Mouse (Mus musculus) thymus, postnatal 25 days (tissue): ENCODE data around the gene Pwwp2b.

ENCODE experiments used
- DNase-seq: peaks from one replicate; pipeline ENCODE4 v3.0.0; 2022

Pwwp2b gene

DNA sequence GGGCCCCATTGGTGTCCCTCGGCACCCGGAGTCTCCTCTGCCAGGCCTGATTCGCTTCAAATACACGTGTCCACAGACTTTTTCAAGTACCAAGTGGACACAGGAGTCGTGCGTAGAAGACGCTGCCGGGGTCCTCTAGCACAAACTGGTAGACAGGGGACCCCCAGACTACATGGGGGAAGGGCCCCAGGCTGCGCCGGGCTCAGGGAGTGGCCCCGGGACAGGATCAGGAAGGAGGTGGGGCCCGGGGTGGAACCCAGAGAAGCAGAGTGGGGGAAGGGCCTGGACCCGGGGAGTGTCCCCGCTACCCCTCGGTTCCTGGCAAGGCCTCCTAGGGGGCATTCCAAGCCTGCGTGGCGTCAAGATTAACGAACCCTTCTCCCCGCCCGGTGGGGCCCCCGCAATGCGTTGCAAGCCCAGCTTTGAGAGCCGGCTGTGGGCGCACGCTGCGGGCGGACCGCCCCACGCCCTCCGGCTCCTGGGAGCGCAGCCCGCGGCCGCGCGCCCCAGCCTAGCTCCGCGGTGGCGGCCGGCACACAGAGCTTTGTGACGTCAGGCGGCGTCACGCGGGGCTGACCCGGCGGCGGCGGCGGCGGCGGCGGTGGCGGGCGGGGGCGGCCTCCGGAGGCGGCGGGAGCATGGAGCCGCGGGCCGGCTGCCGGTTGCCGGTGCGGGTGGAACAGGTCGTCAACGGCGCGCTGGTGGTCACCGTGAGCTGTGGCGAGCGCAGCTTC lies at the start of gene Pwwp2b:
Gene Pwwp2b (plus strand): TSS at position 602 of the 734 bp plus-strand sequence.
- peak; percentile 78 for DNase-seq

DNA sequence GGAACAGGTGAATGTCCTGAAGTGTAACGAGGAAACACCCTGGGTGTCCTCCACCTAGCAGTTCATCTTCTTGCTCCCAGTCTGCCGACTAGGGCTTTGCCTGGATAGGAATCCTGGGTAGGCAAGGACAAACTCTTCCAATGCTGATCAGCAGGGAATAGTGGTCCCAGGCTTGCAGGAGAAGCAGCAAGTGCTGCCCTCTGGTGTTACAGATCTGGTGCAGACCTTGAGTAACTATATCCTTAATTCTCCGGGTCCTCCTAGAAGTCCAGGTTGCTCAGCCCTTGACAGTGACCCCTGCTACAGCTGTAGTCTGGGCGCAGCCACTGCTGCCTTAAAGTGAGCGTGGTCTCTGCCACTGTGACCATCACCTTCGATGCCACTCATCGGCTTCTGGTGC lies 48.2 kb upstream of the Pwwp2b start:
- DNase-seq: no peak

- DNase-seq: no peak
Measured at GRCm38 (mm10) chr7:139201209-139201608, 47.1 kb upstream of the Pwwp2b start.

DNA sequence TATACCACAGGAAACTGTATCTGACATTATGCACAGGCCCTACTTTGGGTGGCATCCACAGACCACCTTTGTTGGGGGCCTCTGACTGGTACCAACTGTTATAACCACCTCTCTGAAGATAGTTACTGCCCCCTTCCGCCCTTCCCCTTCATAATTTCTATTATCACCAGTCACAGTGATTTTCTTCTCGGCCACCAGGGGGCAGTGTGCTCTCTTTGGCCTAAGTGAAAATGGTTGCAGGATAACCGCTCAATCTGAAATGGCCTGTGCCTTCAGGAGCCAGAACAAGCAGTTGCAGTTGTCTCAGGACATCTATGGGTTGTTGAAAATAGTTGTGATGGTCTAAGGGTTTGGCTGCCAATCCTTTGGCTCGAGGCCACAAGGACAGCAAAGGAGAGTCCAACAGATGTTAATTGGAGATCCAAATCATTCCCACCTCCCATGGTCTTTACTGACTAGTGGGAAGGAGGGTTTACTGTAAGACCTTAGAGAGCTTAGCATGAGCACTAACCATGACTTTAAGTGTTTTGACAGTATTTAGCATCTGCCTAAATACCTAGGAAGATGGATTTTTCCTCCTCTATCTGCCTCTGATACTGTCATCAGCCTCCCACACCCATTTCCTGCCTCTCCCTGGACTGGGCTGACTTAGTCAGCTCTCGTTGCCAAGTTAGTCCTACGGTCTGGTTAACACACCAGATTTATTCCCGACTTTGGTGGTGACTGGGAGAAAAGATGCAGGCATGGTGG lies 40.1 kb upstream of the Pwwp2b start:
- DNase-seq: peak; percentile 57

GRCm38 (mm10) chr7:139208773-139209095 lies 39.5 kb upstream of the Pwwp2b start:
- no peak for DNase-seq

DNA sequence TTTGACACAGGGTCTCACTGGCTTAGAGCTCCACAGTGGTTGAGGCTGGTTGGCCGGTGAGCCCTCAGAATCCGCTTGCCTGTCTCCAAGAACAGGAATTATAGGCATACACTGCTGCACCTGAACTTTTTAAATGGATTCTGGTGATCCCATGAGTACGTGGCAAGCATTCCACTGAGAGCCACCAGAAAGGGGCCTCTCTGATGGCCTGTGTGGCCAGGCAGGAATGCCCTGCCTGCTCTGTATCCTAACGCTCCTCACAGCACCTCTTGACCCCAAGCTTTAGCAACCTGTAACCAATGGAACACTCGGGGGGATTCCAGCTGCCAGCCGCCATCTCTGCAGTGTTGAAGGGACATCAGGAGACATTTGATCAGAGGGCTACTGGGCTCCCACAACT lies 36.5 kb upstream of the Pwwp2b start:
- no peak for DNase-seq

DNA sequence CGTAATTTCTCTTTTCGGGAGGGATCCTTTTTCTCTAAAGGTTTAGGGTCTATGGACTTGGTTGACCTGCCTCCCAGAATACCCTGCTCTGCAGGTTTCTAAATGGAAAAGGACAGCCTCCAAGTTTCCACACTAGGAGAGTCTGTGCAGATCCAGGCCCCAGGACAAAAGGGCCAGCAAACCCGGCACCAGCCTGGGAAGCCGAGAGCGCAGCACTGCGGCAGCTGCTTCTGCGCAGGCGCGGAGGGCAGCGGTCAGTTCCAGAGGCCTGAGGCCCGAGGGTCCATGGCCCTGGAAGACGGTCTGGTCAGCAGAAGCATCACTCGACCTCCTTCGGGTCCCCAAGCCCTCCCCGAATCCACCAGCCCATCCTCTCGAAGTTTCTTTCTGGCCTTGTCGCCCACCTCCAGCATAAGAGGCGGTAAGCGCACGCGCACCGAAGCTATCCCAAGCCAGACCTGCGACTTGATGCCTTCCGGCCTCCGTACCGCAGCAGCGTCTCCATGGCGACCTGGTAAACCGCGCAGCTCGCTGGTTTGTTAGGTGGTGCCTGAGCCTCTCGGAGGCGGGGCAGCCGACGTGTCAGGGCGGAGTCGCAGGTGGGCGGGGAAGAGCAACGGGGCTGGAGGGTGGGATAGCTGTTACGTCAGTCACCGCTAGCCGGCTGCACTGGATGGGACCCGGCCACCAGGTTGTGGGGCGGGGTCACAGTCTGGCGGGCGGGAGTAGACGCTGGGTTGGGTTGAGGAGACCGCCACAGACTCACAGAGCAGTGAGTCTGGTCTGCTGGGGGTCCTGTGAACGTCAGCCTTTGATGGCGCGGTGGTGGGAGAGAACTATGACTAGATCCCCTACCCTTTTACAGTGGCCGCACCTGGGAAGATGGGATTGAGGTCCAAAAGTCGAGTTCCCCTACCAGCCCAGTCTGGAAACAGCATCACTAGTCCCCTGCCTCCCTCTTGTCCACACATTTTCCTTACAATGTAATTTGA lies 35.2 kb upstream of the Pwwp2b start, which contains the start of the genes Lrrc27 and Stk32c:
Gene Lrrc27 (plus strand): TSS at position 235 of the 992 bp plus-strand sequence.
Gene Stk32c (minus strand): TSS at position 554 of the 992 bp plus-strand sequence.
- peak; percentile 98 for DNase-seq

DNA sequence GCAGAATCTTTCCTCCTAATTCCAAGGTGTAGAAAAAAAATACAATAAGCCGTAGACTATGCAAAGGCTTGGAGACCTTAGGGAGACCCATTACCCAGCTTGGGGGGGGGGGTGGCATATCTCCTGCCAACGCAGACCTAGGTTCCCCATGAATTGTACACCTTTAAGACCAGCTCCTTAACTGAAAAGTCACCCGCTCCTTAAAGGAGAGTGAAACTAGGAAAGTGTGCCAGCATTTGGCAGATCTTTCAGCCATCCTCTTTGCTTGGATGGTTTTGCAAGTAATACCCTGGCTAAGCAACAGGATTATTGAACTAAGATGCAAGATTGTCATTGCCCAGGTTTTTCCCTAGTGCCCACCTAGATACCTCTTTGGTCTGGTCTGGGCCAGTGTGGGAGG lies 34.5 kb upstream of the Pwwp2b start:
- DNase-seq: no peak

DNA sequence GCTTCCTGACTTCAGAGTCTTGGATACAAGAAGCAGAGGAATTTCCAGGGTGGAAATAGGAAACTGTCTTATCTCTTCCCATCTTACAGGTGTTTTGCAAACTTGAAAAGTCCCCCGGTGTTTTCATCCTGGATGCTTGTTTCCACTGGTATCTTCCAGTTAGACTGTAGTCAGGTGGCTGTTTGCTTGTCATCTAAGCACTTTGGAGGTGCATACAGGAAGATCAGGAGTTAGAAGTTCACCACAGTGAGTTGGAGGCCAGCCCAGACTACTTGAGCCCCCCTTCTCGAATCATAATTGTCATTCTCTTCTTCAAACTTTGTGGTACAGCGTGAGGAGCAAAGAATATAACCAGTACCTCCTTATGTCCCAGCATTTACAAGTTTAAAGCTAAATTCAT lies 34.1 kb upstream of the Pwwp2b start:
- DNase-seq: no peak

DNA sequence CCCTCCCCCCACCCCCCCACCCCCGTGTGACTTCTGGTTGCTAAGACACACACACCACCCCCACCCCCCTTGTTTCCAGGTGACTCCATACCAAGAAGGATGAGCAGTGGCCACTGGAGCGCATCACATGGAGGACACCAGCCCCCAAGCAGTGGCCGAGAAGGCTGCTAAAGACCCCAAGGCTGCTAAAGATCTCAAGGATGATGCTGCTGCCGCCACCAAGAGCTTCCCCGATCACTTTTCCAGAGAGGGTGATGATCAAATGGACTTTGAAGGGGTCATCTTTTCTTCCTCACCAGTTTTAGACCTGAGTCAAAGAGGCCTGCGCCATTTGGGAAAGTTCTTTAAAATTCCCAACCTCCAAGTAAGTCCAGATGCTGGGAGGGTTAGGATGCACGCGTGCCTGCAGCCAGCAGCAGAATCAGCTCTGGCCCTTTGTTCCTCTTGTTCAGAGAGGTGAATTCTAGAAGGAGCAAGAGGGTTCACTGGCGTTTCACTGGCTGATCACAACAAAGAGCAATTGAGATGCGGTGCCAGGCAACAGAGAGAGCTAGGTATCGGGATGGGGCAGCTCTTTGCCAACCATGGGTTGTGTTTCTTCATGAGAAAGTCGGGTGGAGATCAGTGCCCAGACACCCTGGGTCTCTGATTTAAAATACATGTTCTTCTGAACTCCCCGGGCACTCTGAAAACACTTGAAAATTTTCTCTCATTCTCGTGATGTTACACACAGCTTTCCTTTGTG lies 33.5 kb upstream of the Pwwp2b start:
- DNase-seq: no peak

- no peak for DNase-seq
Measured at GRCm38 (mm10) chr7:139215516-139215915, 32.8 kb upstream of the Pwwp2b start.

- no peak for DNase-seq
Measured at GRCm38 (mm10) chr7:139215946-139216345, 32.3 kb upstream of the Pwwp2b start.

DNA sequence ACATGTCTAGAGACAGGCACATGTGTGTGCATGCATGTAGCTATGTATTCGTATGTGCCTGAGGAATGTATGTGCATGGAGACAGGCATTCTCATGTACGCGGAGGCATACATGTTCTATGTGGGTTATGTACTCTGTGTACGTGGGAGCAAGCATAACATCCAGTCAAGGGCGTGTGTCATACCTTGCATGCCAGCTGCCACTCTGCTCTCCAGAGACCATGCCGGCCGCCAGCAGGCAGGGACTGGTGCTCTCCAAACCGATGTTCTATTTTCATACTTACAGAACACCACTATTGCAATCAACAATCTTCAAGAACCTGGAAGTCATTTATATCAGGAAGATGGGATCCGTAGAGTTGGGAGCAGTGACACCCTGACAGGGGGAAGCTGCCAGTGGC lies 31.8 kb upstream of the Pwwp2b start:
- no peak for DNase-seq

- no peak for DNase-seq
Measured at GRCm38 (mm10) chr7:139217046-139217445, 31.2 kb upstream of the Pwwp2b start.

GRCm38 (mm10) chr7:139218641-139219415 lies 29.5 kb upstream of the Pwwp2b start:
- no peak for DNase-seq

GRCm38 (mm10) chr7:139219486-139219885 lies 28.8 kb upstream of the Pwwp2b start:
- no peak for DNase-seq

DNA sequence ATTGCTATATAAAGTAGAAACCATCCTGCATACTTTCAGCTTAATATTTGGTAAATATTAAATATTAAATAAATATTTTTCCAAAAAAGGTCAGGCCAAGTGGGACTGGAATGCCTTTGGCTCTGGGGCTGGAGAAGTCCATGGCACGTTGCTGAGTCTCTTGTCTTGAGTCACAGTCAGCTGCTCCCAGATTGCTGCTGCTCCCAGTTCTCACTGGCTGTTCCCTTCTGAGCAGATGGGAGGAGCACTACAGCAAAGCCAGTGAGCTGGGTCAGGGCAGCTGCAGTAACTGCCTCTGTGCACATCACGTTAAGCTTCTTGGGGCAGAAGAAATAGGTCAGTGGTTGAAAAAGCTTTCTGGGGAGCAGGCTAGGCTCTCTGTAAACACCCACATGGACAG lies 28.0 kb upstream of the Pwwp2b start:
- no peak for DNase-seq

- DNase-seq: no peak
Measured at GRCm38 (mm10) chr7:139221072-139221471, 27.2 kb upstream of the Pwwp2b start.

GRCm38 (mm10) chr7:139221856-139222255 lies 26.4 kb upstream of the Pwwp2b start:
- DNase-seq: no peak

DNA sequence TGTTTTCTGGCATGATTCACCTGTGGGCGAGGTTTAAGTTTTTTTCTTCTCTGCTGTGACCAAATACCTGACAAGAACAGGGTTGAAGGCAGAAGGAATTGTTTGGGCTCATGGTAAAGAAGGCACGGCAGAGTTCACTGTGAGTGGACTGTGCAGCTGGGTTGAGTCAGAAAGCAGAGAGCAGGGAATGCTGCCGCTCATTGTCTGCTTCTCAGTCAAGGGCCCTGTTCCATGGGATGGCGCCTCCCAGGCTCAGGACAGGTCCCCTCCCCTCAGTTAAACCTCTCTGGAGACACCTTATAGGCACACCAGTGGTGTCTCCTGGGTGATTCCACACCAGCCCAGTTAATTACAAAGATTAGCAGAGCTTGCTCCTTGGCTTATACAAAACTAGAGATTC lies 25.9 kb upstream of the Pwwp2b start:
- no peak for DNase-seq

DNA sequence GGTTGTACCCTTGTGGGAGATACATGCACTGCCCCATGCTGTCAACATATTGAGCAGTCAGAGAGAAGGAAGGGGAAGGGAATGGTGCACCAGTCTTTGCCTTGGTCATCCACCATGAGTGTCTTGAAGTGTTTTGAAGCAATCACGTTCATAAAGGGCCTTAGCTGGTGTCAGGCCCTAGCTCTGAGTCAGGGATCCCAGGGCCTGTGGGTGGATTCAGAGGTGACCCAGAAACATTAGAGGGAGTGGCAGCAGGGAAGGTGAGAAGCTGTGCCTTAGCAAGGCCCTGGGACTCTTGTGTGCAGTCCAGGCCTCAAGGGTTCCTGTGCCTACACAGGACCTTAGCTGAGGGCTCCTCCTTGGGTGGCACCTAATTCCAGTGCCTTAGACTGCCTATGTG lies 24.2 kb upstream of the Pwwp2b start:
- DNase-seq: peak; percentile 33

DNA sequence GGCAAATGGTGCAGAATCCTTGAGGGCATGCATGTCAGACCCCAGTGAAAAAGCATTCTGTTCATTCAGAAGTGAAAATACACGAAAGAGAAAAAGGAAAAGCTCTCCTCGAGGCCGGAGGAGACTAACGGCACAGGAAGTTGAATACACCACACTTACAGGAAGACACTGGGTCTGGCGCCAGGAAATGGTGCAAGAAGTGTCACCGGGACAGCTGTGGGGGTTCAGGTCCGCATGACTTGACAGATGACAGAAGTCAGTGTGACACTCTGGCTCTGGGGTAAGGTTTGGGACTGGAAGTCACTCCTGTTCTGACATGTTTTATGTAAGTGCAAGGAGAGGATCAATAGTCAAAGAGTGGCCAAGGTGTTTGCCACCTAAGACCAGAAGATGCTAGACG lies 23.6 kb upstream of the Pwwp2b start:
- peak; percentile 74 for DNase-seq
